Mouse (Mus musculus) ES-E14 (cell line): ENCODE data around the gene Ptpa. TPM values are rescaled to one million over a fixed set of nuclear protein-coding genes. Genes with fewer than 3 reads are reported as not detected.

Experiments
- DNase-seq: peaks from one replicate; pipeline ENCODE4 v3.0.0-alpha.2; 2013; ENCODE audit warnings: low read depth, low spot score
- H3K27ac ChIP-seq: 2 replicates; pipeline ENCODE4 v1.5.1; 2012; ENCODE audit warnings: low read depth, mild to moderate bottlenecking, low read length, moderate library complexity, mixed read lengths; ENCODE audit not compliant: poor library complexity, insufficient read depth, severe bottlenecking
- H3K36me3 ChIP-seq: 2 replicates; pipeline ENCODE4 v1.6.1; 2012; ENCODE audit warnings: mild to moderate bottlenecking, low read length, moderate library complexity, mixed read lengths; ENCODE audit not compliant: control insufficient read depth, poor library complexity, insufficient read depth, severe bottlenecking
- H3K4me1 ChIP-seq, 2 experiments: fragments of 150-350 bp in 1 of 2; sonication (generic) in 1 of 2; 2 replicates each; pipeline ENCODE4 v1.6.1; 2012; ENCODE audit warnings: low read length in 2 of 2, mild to moderate bottlenecking in 1 of 2, mixed read lengths in 1 of 2; ENCODE audit not compliant: control insufficient read depth in 2 of 2, insufficient read depth in 2 of 2, poor library complexity in 1 of 2
- H3K4me3 ChIP-seq, 2 experiments: fragments of 150-350 bp in 1 of 2; sonication (generic) in 1 of 2; 2 replicates each; pipeline ENCODE4 v1.5.1; 2012; ENCODE audit warnings: low read length in 2 of 2, low read depth in 1 of 2, mild to moderate bottlenecking in 1 of 2, mixed read lengths in 1 of 2; ENCODE audit not compliant: insufficient read depth in 1 of 2, poor library complexity in 1 of 2, severe bottlenecking in 1 of 2
- H3K9ac ChIP-seq: 2 replicates; pipeline ENCODE4 v1.6.1; 2012; ENCODE audit warnings: low read depth, mild to moderate bottlenecking, low read length, mixed read lengths; ENCODE audit not compliant: poor library complexity, insufficient read depth, severe bottlenecking
- H3K9me3 ChIP-seq: fragments of 150-350 bp; sonication (generic); 2 replicates; pipeline ENCODE4 v1.6.1; 2012; ENCODE audit warnings: low read depth, mild to moderate bottlenecking, low read length; ENCODE audit not compliant: control insufficient read depth, insufficient read depth
- CHD2 ChIP-seq: IDR thresholded peaks from 2 replicates; pipeline ENCODE4 v1.6.1; 2014; ENCODE audit warnings: mild to moderate bottlenecking, low read depth, low read length, inconsistent platforms
- HCFC1 ChIP-seq: IDR thresholded peaks from 2 replicates; pipeline ENCODE4 v1.6.1; 2012; ENCODE audit warnings: low read length, inconsistent platforms, borderline replicate concordance; ENCODE audit not compliant: insufficient read depth
- MAFK ChIP-seq: IDR thresholded peaks from 2 replicates; pipeline ENCODE4 v1.6.1; 2014; ENCODE audit warnings: mild to moderate bottlenecking, low read depth, low read length, inconsistent platforms; ENCODE audit not compliant: insufficient read depth
- ZC3H11A ChIP-seq: IDR thresholded peaks from 2 replicates; pipeline ENCODE4 v1.6.1; 2012; ENCODE audit warnings: low read depth, mild to moderate bottlenecking, inconsistent platforms, low read length, borderline replicate concordance
- ZNF384 ChIP-seq: IDR thresholded peaks from 2 replicates; pipeline ENCODE4 v1.6.1; 2012; ENCODE audit warnings: low read depth, low read length, inconsistent platforms
- in situ Hi-C, 2 experiments: fragments of 600-800 bp; cut with MboI; formaldehyde crosslinking; loops; one replicate each; pipeline ENCODE4 v1.15.1; 2025; ENCODE audit warnings: low sequenced_read_pairs in 2 of 2, inconsistent platforms in 1 of 2; ENCODE audit not compliant: unreplicated experiment in 2 of 2
- total RNA-seq: library from RNA; depleted of rRNA; stranded (reverse); fragments of 300-350 nt; gene quantifications from 2 replicates; pipeline ENCODE4 v1.2.3, GENCODE M21; 2012

The Ptpa gene
- total RNA-seq, 1 experiment: 97.9 TPM

- Histone ChIP-seq H3K4me1 (peaks cover 3 to 12% of the 10 kb centered on the region in 2 experiments; a peak in 1 of 4 replicates), H3K27ac (no peak overlapping the region), H3K9me3 (no peaks in the 10 kb centered on the region), H3K36me3 (peaks cover 9% of the 10 kb centered on the region; the same call in 1 of the 2 replicates), H3K9ac (peak overlapping the region; percentile 81), H3K4me3 (peak overlapping the region; percentile 86 to 89)
- TF ChIP-seq MAFK (no peak), ZC3H11A (no peak), ZNF384 (no peak), CHD2 (no peak), HCFC1 (no peak)
- in situ Hi-C loops: no loop called here
- DNase-seq: peak; percentile 66
Observed at GRCm38 (mm10) chr2:30392577-30393369, 23.1 kb upstream of the Ptpa start.

- Histone ChIP-seq H3K4me1 (peaks cover 3 to 15% of the 10 kb centered on the region in 2 experiments; a peak in 1 of 4 replicates), H3K4me3 (peak overlapping the region; percentile 86 to 89), H3K36me3 (peaks cover 12% of the 10 kb centered on the region), H3K27ac (no peak overlapping the region), H3K9me3 (no peaks in the 10 kb centered on the region), H3K9ac (no peak overlapping the region)
- in situ Hi-C loops: no loop called here
- no peak for TF ChIP-seq MAFK
- no peak for TF ChIP-seq HCFC1
- TF ChIP-seq ZC3H11A: no peak
- TF ChIP-seq ZNF384: no peak
- TF ChIP-seq CHD2: no peak
- DNase-seq: no peak
Observed at GRCm38 (mm10) chr2:30393370-30393656, 22.5 kb upstream of the Ptpa start.

- Histone ChIP-seq H3K9ac (no peak overlapping the region), H3K27ac (no peak overlapping the region), H3K9me3 (no peaks in the 10 kb centered on the region), H3K4me3 (no peak overlapping the region), H3K36me3 (peaks cover 17% of the 10 kb centered on the region), H3K4me1 (peaks cover 7 to 34% of the 10 kb centered on the region in 2 experiments)
- DNase-seq: no peak
- in situ Hi-C loops: no loop called here
- TF ChIP-seq ZNF384 (no peak), MAFK (no peak), CHD2 (no peak), HCFC1 (no peak), ZC3H11A (no peak)
Observed at GRCm38 (mm10) chr2:30395757-30396156, 20.1 kb upstream of the Ptpa start.

GRCm38 (mm10) chr2:30396246-30396645 is 19.6 kb upstream of the Ptpa start:
- H3K9me3 ChIP-seq: no peaks in the 10 kb centered on the region
- no peak overlapping the region for H3K27ac ChIP-seq
- peak overlapping the region in 1 of 2 experiments; percentile 8; a peak in 1 of 4 replicates for H3K4me3 ChIP-seq
- H3K9ac ChIP-seq: peak overlapping the region; percentile 28; the same call in 1 of the 2 replicates
- H3K36me3 ChIP-seq: peaks cover 17% of the 10 kb centered on the region
- DNase-seq: no peak
- H3K4me1 ChIP-seq: peaks cover 7 to 34% of the 10 kb centered on the region in 2 experiments
- in situ Hi-C loops: no loop called here
- TF ChIP-seq ZNF384: no peak
- no peak for TF ChIP-seq MAFK
- no peak for TF ChIP-seq ZC3H11A
